Mouse (Mus musculus) mesoderm, embryonic 11.5 days (tissue): Measurements from ENCODE around the gene Gm15155.
"Not testable (repeated sequence)": the region's sequence is repeated elsewhere in the genome, so short reads cannot be mapped to it uniquely, and the experiment has no call there.

ENCODE experiments used
- DNase-seq: peaks from one replicate; pipeline ENCODE4 v3.0.0-alpha.2; 2012; ENCODE audit warnings: low read depth, low spot score

The Gm15155 gene

GRCm38 (mm10) chrX:156009756-156010155 is 385.2 kb downstream of the Gm15155 start:
- DNase-seq: no peak

- DNase-seq: no peak
These were observed 531.2 kb downstream of the Gm15155 start for GRCm38 (mm10) chrX:156155776-156156175.

- no peak for DNase-seq
These were observed 547.0 kb downstream of the Gm15155 start for GRCm38 (mm10) chrX:156171587-156171986.

DNA sequence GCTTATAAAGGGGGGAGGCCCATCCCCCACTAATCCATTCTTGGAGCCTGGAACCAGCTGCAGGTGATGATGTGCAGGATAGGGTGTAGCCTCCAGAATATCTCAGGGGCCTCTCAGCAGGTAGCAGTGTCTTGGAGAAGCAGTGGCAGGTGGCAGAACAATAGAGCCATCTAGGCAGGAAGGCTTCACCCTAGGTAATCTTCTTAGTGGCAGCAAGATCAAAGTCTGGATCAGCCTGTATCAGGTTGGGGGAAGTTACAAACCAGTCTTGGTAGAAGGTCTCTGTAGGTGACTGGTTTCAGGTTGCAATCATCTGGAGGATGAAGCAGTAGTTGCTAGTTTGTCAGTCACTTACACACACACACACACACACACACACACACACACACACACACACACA is 679.3 kb downstream of the Gm15155 start:
- not testable (repeated sequence) for DNase-seq
